Mouse (Mus musculus): Measurements from ENCODE around the gene Frrs1. TPM values are rescaled to one million over a fixed set of nuclear protein-coding genes. Genes with fewer than 3 reads are reported as not detected.
A peak's percentile ranks its signal among the peaks of the same experiment; 100 is the strongest.

The Frrs1 gene
- total and polyA plus RNA-seq, 2 experiments from 2014 or later, result 3.8 to 7.0 TPM

GRCm38 (mm10) chr3:116928994-116929393, 69.7 kb downstream of the Frrs1 start:
- 81% methylated on average over 4 of the region's 4 CpGs for WGBS
- no peaks in the 10 kb centered on the region for H3K36me3 ChIP-seq (ENCODE audit: insufficient read depth, low read length)
- no peaks in the 10 kb centered on the region for H3K9me3 ChIP-seq (ENCODE audit: low read length)
- no peak for TF ChIP-seq CTCF (IDR thresholded peaks at IDR 0.05)
- no peaks in the 10 kb centered on the region for H3K27me3 ChIP-seq (ENCODE audit: insufficient read depth, low read length)
- no peak overlapping the region for H3K27ac ChIP-seq (ENCODE audit: low read depth, low read length)
- no peak overlapping the region for H3K4me3 ChIP-seq (ENCODE audit: low read depth, low read length)
- no peak overlapping the region for H3K9ac ChIP-seq (replicated peaks; ENCODE audit: low read length, poor library complexity, severe bottlenecking)
- no peak; the same call in 1 of the 2 replicates for ATAC-seq (ENCODE audit: low FRiP score)
- H3K4me2 ChIP-seq (ENCODE audit: low read depth, low read length, poor library complexity, severe bottlenecking), result no peak overlapping the region
- peak; percentile 80 for DNase-seq (ENCODE audit: low spot score)
- H3K4me1 ChIP-seq (ENCODE audit: insufficient read depth, low read length), result no peaks in the 10 kb centered on the region

- H3K4me2 ChIP-seq (ENCODE audit: low read depth, low read length, poor library complexity, severe bottlenecking), result no peak overlapping the region
- ATAC-seq (ENCODE audit: low FRiP score), result no peak
- no peak for DNase-seq (ENCODE audit: low spot score)
- no peak for TF ChIP-seq CTCF (IDR thresholded peaks at IDR 0.05)
- WGBS, result 90% methylated on average over 1 of the region's 1 CpGs
- no peaks in the 10 kb centered on the region for H3K36me3 ChIP-seq (ENCODE audit: insufficient read depth, low read length)
- H3K4me1 ChIP-seq (ENCODE audit: insufficient read depth, low read length), result no peaks in the 10 kb centered on the region
- H3K9ac ChIP-seq (replicated peaks; ENCODE audit: low read length, poor library complexity, severe bottlenecking), result no peak overlapping the region
- no peak overlapping the region for H3K27ac ChIP-seq (ENCODE audit: low read depth, low read length)
- no peaks in the 10 kb centered on the region for H3K27me3 ChIP-seq (ENCODE audit: insufficient read depth, low read length)
- no peaks in the 10 kb centered on the region for H3K9me3 ChIP-seq (ENCODE audit: low read length)
- no peak overlapping the region for H3K4me3 ChIP-seq (ENCODE audit: low read depth, low read length)
Measured at GRCm38 (mm10) chr3:116933158-116933557, 73.9 kb downstream of the Frrs1 start.

- H3K27ac ChIP-seq (ENCODE audit: low read depth, low read length), result no peak overlapping the region
- no peak overlapping the region for H3K9ac ChIP-seq (replicated peaks; ENCODE audit: low read length, poor library complexity, severe bottlenecking)
- TF ChIP-seq CTCF (IDR thresholded peaks at IDR 0.05), result no peak
- H3K4me1 ChIP-seq (ENCODE audit: insufficient read depth, low read length), result no peaks in the 10 kb centered on the region
- no peaks in the 10 kb centered on the region for H3K27me3 ChIP-seq (ENCODE audit: insufficient read depth, low read length)
- ATAC-seq (ENCODE audit: low FRiP score), result no peak
- no peaks in the 10 kb centered on the region for H3K9me3 ChIP-seq (ENCODE audit: low read length)
- no peak overlapping the region for H3K4me2 ChIP-seq (ENCODE audit: low read depth, low read length, poor library complexity, severe bottlenecking)
- no peaks in the 10 kb centered on the region for H3K36me3 ChIP-seq (ENCODE audit: insufficient read depth, low read length)
- no peak for DNase-seq (ENCODE audit: low spot score)
- H3K4me3 ChIP-seq (ENCODE audit: low read depth, low read length), result no peak overlapping the region
- WGBS, result 49% methylated on average over 4 of the region's 4 CpGs
Measured at GRCm38 (mm10) chr3:116936934-116937691, 77.8 kb downstream of the Frrs1 start.

GRCm38 (mm10) chr3:116940804-116941558, 81.7 kb downstream of the Frrs1 start:
- TF ChIP-seq CTCF (IDR thresholded peaks at IDR 0.05), result no peak
- Histone ChIP-seq H3K4me3 (ENCODE audit: low read depth, low read length) (no peak overlapping the region), H3K9me3 (ENCODE audit: low read length) (no peaks in the 10 kb centered on the region), H3K4me1 (ENCODE audit: insufficient read depth, low read length) (no peaks in the 10 kb centered on the region), H3K9ac (replicated peaks; ENCODE audit: low read length, poor library complexity, severe bottlenecking) (no peak overlapping the region), H3K27ac (ENCODE audit: low read depth, low read length) (no peak overlapping the region), H3K27me3 (ENCODE audit: insufficient read depth, low read length) (no peaks in the 10 kb centered on the region), H3K4me2 (ENCODE audit: low read depth, low read length, poor library complexity, severe bottlenecking) (no peak overlapping the region), H3K36me3 (ENCODE audit: insufficient read depth, low read length) (no peaks in the 10 kb centered on the region)
- 76% methylated on average over 10 of the region's 10 CpGs for WGBS
- ATAC-seq (ENCODE audit: low FRiP score), result no peak
- DNase-seq (ENCODE audit: low spot score), result no peak

- no peaks in the 10 kb centered on the region for H3K4me1 ChIP-seq (ENCODE audit: insufficient read depth, low read length)
- H3K27ac ChIP-seq (ENCODE audit: low read depth, low read length), result no peak overlapping the region
- no peaks in the 10 kb centered on the region for H3K9me3 ChIP-seq (ENCODE audit: low read length)
- H3K36me3 ChIP-seq (ENCODE audit: insufficient read depth, low read length), result no peaks in the 10 kb centered on the region
- DNase-seq (ENCODE audit: low spot score), result no peak
- no peaks in the 10 kb centered on the region for H3K27me3 ChIP-seq (ENCODE audit: insufficient read depth, low read length)
- H3K4me2 ChIP-seq (ENCODE audit: low read depth, low read length, poor library complexity, severe bottlenecking), result no peak overlapping the region
- no peak overlapping the region for H3K4me3 ChIP-seq (ENCODE audit: low read depth, low read length)
- H3K9ac ChIP-seq (replicated peaks; ENCODE audit: low read length, poor library complexity, severe bottlenecking), result no peak overlapping the region
- 97% methylated on average over 1 of the region's 1 CpGs for WGBS
- no peak for ATAC-seq (ENCODE audit: low FRiP score)
- TF ChIP-seq CTCF (IDR thresholded peaks at IDR 0.05), result no peak
Measured at GRCm38 (mm10) chr3:116941559-116942117, 82.4 kb downstream of the Frrs1 start.

GRCm38 (mm10) chr3:116942751-116943150, 83.5 kb downstream of the Frrs1 start:
- Histone ChIP-seq H3K27ac (ENCODE audit: low read depth, low read length) (no peak overlapping the region), H3K36me3 (ENCODE audit: insufficient read depth, low read length) (no peaks in the 10 kb centered on the region), H3K4me2 (ENCODE audit: low read depth, low read length, poor library complexity, severe bottlenecking) (no peak overlapping the region), H3K9ac (replicated peaks; ENCODE audit: low read length, poor library complexity, severe bottlenecking) (no peak overlapping the region), H3K27me3 (ENCODE audit: insufficient read depth, low read length) (no peaks in the 10 kb centered on the region), H3K9me3 (ENCODE audit: low read length) (no peaks in the 10 kb centered on the region), H3K4me3 (ENCODE audit: low read depth, low read length) (no peak overlapping the region), H3K4me1 (ENCODE audit: insufficient read depth, low read length) (no peaks in the 10 kb centered on the region)
- TF ChIP-seq CTCF (IDR thresholded peaks at IDR 0.05), result no peak
- ATAC-seq (ENCODE audit: low FRiP score) (no peak), DNase-seq (ENCODE audit: low spot score) (no peak)
- 72% methylated on average over 6 of the region's 6 CpGs for WGBS
